Mouse (Mus musculus) lung, postnatal 0 days (tissue): ENCODE results near the gene Brpf1. TPM values are rescaled to one million over a fixed set of nuclear protein-coding genes. Genes with fewer than 3 reads are reported as not detected.

Experiments
- ATAC-seq: fragments of 200-750 bp; cut with Nextera tagmentation; 2 replicates; pipeline ENCODE4 v1.8.0; 2017; ENCODE audit warnings: moderate library complexity
- DNase-seq: peaks from one replicate; pipeline ENCODE4 v3.0.0-alpha.2; 2016; ENCODE audit warnings: low spot score
- H3K27ac ChIP-seq: fragments of 300-500 bp; sonication (generic); 2 replicates; pipeline ENCODE4 v1.5.1; 2014; ENCODE audit warnings: antibody characterized with exemption, mild to moderate bottlenecking, low read length, mixed read lengths
- H3K27me3 ChIP-seq: fragments of 300-500 bp; sonication (generic); replicated peaks from 2 replicates; pipeline ENCODE4 v1.6.1; 2014; ENCODE audit warnings: low read length, mixed read lengths; ENCODE audit not compliant: insufficient read depth
- H3K36me3 ChIP-seq: fragments of 300-500 bp; sonication (generic); 2 replicates; pipeline ENCODE4 v1.6.1; 2014; ENCODE audit warnings: low read length, mixed read lengths; ENCODE audit not compliant: insufficient read depth
- H3K4me1 ChIP-seq: fragments of 300-500 bp; sonication (generic); 2 replicates; pipeline ENCODE4 v1.6.1; 2014; ENCODE audit warnings: antibody characterized with exemption, low read depth, low read length, mixed read lengths; ENCODE audit not compliant: insufficient read depth
- H3K4me2 ChIP-seq: fragments of 300-500 bp; sonication (generic); replicated peaks from 2 replicates; pipeline ENCODE4 v1.6.1; 2014; ENCODE audit warnings: low read depth, mild to moderate bottlenecking, low read length, moderate library complexity, mixed read lengths
- H3K4me3 ChIP-seq: fragments of 300-500 bp; sonication (generic); 2 replicates; pipeline ENCODE4 v1.5.1; 2014; ENCODE audit warnings: low read depth, low read length
- H3K9ac ChIP-seq: fragments of 300-500 bp; sonication (generic); replicated peaks from 2 replicates; pipeline ENCODE4 v1.6.1; 2014; ENCODE audit warnings: low read depth, mild to moderate bottlenecking
- H3K9me3 ChIP-seq: fragments of 300-500 bp; sonication (generic); 2 replicates; pipeline ENCODE4 v1.6.1; 2016; ENCODE audit warnings: low read length, mixed read lengths
- CTCF ChIP-seq: IDR thresholded peaks from 2 replicates; pipeline ENCODE4 v1.5.1; 2016; ENCODE audit warnings: antibody characterized with exemption, mild to moderate bottlenecking
- EP300 ChIP-seq: IDR thresholded peaks from 2 replicates; pipeline ENCODE4 v1.6.1; 2016; ENCODE audit warnings: antibody characterized with exemption, mild to moderate bottlenecking, control low read depth
- WGBS: fragments of 180-500 bp; shearing (Covaris S2); extraction: QIAGEN DNeasy Blood & Tissue Kit; methylation state at CpG from one replicate; pipeline ENCODE4 v1.1.7; 2014; 5-methylcytosine and 5-hydroxymethylcytosine counted together
- polyA plus RNA-seq: library from polyadenylated mRNA; unstranded; fragments of >200 nt; fragmentation: Nextera tagmentation; extraction: Ambion mirVana; gene quantifications from 2 replicates; pipeline ENCODE4 v1.2.1, GENCODE M21; 2015

Brpf1 gene
- polyA plus RNA-seq, 1 experiment from 2014 or later: 9.2 TPM

GRCm38 (mm10) chr6:113333137-113333950 is 26.4 kb downstream of the Brpf1 start:
- no peaks in the 10 kb centered on the region for H3K27me3 ChIP-seq
- 32% methylated on average over 14 of the region's 14 CpGs for WGBS
- H3K36me3 ChIP-seq: peaks cover 25% of the 10 kb centered on the region; the same call in 1 of the 2 replicates
- no peak for TF ChIP-seq EP300
- no peak for TF ChIP-seq CTCF
- DNase-seq (peak; percentile 85), ATAC-seq (peak; percentile 81)
- H3K4me1 ChIP-seq: 0 out of 2 replicates have a peak, but pooled peaks cover 7% of the 10 kb centered on the region
- no peak overlapping the region for H3K4me2 ChIP-seq
- H3K9ac ChIP-seq: no peak overlapping the region
- peak overlapping the region; percentile 1; the same call in 1 of the 2 replicates for H3K27ac ChIP-seq
- H3K4me3 ChIP-seq: no peak overlapping the region
- H3K9me3 ChIP-seq: no peaks in the 10 kb centered on the region

GRCm38 (mm10) chr6:113334216-113334615 is 27.3 kb downstream of the Brpf1 start:
- no peak overlapping the region for H3K4me2 ChIP-seq
- H3K27me3 ChIP-seq: no peaks in the 10 kb centered on the region
- no peak for TF ChIP-seq EP300
- no peak for TF ChIP-seq CTCF
- no peaks in the 10 kb centered on the region for H3K9me3 ChIP-seq
- H3K4me3 ChIP-seq: no peak overlapping the region
- 55% methylated on average over 6 of the region's 6 CpGs for WGBS
- ATAC-seq (no peak), DNase-seq (no peak)
- 0 out of 2 replicates have a peak, but pooled peaks cover 7% of the 10 kb centered on the region for H3K4me1 ChIP-seq
- no peak overlapping the region for H3K27ac ChIP-seq
- H3K36me3 ChIP-seq: peaks cover 25% of the 10 kb centered on the region; the same call in 1 of the 2 replicates
- H3K9ac ChIP-seq: no peak overlapping the region

- no peak overlapping the region for H3K27ac ChIP-seq
- H3K36me3 ChIP-seq: peaks cover 25% of the 10 kb centered on the region; the same call in 1 of the 2 replicates
- H3K4me1 ChIP-seq: 0 out of 2 replicates have a peak, but pooled peaks cover 10% of the 10 kb centered on the region
- no peak overlapping the region for H3K4me3 ChIP-seq
- no peaks in the 10 kb centered on the region for H3K9me3 ChIP-seq
- H3K27me3 ChIP-seq: no peaks in the 10 kb centered on the region
- no peak overlapping the region for H3K9ac ChIP-seq
- ATAC-seq (no peak), DNase-seq (peak; percentile 18)
- no peak overlapping the region for H3K4me2 ChIP-seq
- no peak for TF ChIP-seq CTCF
- TF ChIP-seq EP300: no peak
- 36% methylated on average over 8 of the region's 8 CpGs for WGBS
Observed at GRCm38 (mm10) chr6:113336852-113337620, 30.1 kb downstream of the Brpf1 start.

- TF ChIP-seq CTCF (no peak), EP300 (no peak)
- peak overlapping the region; percentile 87; the same call in 1 of the 2 replicates for H3K4me2 ChIP-seq
- H3K4me1 ChIP-seq: peaks cover 23% of the 10 kb centered on the region; the same call in 1 of the 2 replicates
- H3K4me3 ChIP-seq: no peak overlapping the region
- H3K36me3 ChIP-seq: peaks cover 10% of the 10 kb centered on the region; the same call in 1 of the 2 replicates
- ATAC-seq: no peak
- H3K9ac ChIP-seq: no peak overlapping the region
- WGBS: 73% methylated on average over 6 of the region's 6 CpGs
- H3K27ac ChIP-seq: no peak overlapping the region; the same call in 1 of the 2 replicates
- H3K9me3 ChIP-seq: no peaks in the 10 kb centered on the region
- DNase-seq: no peak
- H3K27me3 ChIP-seq: no peaks in the 10 kb centered on the region
Observed at GRCm38 (mm10) chr6:113341574-113341973, 34.6 kb downstream of the Brpf1 start.

GRCm38 (mm10) chr6:113342297-113342696 is 35.4 kb downstream of the Brpf1 start:
- WGBS: 23% methylated on average over 4 of the region's 7 CpGs
- no peak overlapping the region for H3K4me3 ChIP-seq
- ATAC-seq (no peak), DNase-seq (peak; percentile 31)
- no peak overlapping the region for H3K27ac ChIP-seq
- H3K36me3 ChIP-seq: peaks cover 10% of the 10 kb centered on the region; the same call in 1 of the 2 replicates
- H3K27me3 ChIP-seq: no peaks in the 10 kb centered on the region
- H3K4me1 ChIP-seq: peaks cover 20% of the 10 kb centered on the region; the same call in 1 of the 2 replicates
- H3K4me2 ChIP-seq: peak overlapping the region; percentile 87
- TF ChIP-seq EP300 (no peak), CTCF (no peak)
- H3K9me3 ChIP-seq: no peaks in the 10 kb centered on the region
- 0 out of 2 replicates have a peak overlapping the region, but pooled peaks have one; percentile 1 for H3K9ac ChIP-seq
